Mouse (Mus musculus): ENCODE measurements at regions not wholly inside any gene's neighbourhood (a gene's known extent, or its start where the extent isn't known, plus 50 kb on each side); places are given as distances from the start of the nearest gene placed in this dataset.

GRCm38 (mm10) chr13:106691787-106692571 is 244.8 kb downstream of the Ipo11 start:
- H3K27ac ChIP-seq (ENCODE audit: insufficient read depth, low read depth, low read length), result no peak overlapping the region
- no peak overlapping the region for H3K4me3 ChIP-seq (ENCODE audit: insufficient read depth, low read depth, low read length)
- no peak for TF ChIP-seq CTCF (IDR thresholded peaks at IDR 0.05; ENCODE audit: insufficient read depth, low read depth, low read length)
- no peak for TF ChIP-seq POLR2A (IDR thresholded peaks at IDR 0.05; ENCODE audit: insufficient read depth, low read depth, low read length)
- H3K4me1 ChIP-seq (ENCODE audit: control insufficient read depth, insufficient read depth, low read length), result no peaks in the 10 kb centered on the region
- 85% methylated on average over 10 of the region's 10 CpGs for WGBS

GRCm38 (mm10) chr13:106690125-106690524 is 246.6 kb downstream of the Ipo11 start:
- Histone ChIP-seq H3K4me1 (ENCODE audit: control insufficient read depth, insufficient read depth, low read length) (no peaks in the 10 kb centered on the region), H3K27ac (ENCODE audit: insufficient read depth, low read depth, low read length) (no peak overlapping the region), H3K4me3 (ENCODE audit: insufficient read depth, low read depth, low read length) (no peak overlapping the region)
- TF ChIP-seq POLR2A (IDR thresholded peaks at IDR 0.05; ENCODE audit: insufficient read depth, low read depth, low read length), result no peak
- TF ChIP-seq CTCF (IDR thresholded peaks at IDR 0.05; ENCODE audit: insufficient read depth, low read depth, low read length), result no peak
- 86% methylated on average over 3 of the region's 3 CpGs for WGBS

DNA sequence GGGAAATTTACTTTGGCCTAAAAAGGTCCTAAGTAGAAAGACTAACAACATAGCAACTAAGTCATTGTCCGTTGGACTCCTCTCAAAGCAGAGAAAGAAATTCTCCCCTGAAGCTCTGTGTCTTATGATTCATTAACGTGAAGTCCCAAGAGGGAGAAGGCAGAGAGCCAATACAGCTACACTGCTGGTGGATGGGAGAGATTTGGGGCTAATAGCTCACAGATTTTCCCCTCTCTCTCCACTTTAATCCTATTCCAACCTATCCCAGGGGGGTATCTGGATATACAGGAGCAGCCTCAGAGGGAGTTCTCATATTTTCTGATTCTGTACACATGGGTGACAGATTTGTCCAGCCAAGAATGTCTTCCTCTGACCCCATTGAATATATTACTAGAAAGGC is 247.1 kb downstream of the Ipo11 start:
- H3K27ac ChIP-seq (ENCODE audit: insufficient read depth, low read depth, low read length), result no peak overlapping the region
- TF ChIP-seq POLR2A (IDR thresholded peaks at IDR 0.05; ENCODE audit: insufficient read depth, low read depth, low read length) (no peak), CTCF (IDR thresholded peaks at IDR 0.05; ENCODE audit: insufficient read depth, low read depth, low read length) (no peak)
- WGBS, result 69% methylated on average over 2 of the region's 2 CpGs
- no peak overlapping the region for H3K4me3 ChIP-seq (ENCODE audit: insufficient read depth, low read depth, low read length)
- H3K4me1 ChIP-seq (ENCODE audit: control insufficient read depth, insufficient read depth, low read length), result no peaks in the 10 kb centered on the region

GRCm38 (mm10) chr13:106689051-106689450 is 247.7 kb downstream of the Ipo11 start:
- H3K27ac ChIP-seq (ENCODE audit: insufficient read depth, low read depth, low read length), result no peak overlapping the region
- H3K4me3 ChIP-seq (ENCODE audit: insufficient read depth, low read depth, low read length), result no peak overlapping the region
- TF ChIP-seq CTCF (IDR thresholded peaks at IDR 0.05; ENCODE audit: insufficient read depth, low read depth, low read length) (no peak), POLR2A (IDR thresholded peaks at IDR 0.05; ENCODE audit: insufficient read depth, low read depth, low read length) (no peak)
- H3K4me1 ChIP-seq (ENCODE audit: control insufficient read depth, insufficient read depth, low read length), result no peaks in the 10 kb centered on the region
- 92% methylated on average over 8 of the region's 8 CpGs for WGBS

- no peaks in the 10 kb centered on the region for H3K4me1 ChIP-seq (ENCODE audit: control insufficient read depth, insufficient read depth, low read length)
- H3K4me3 ChIP-seq (ENCODE audit: insufficient read depth, low read depth, low read length), result no peak overlapping the region
- WGBS, result 88% methylated on average over 5 of the region's 5 CpGs
- TF ChIP-seq POLR2A (IDR thresholded peaks at IDR 0.05; ENCODE audit: insufficient read depth, low read depth, low read length) (no peak), CTCF (IDR thresholded peaks at IDR 0.05; ENCODE audit: insufficient read depth, low read depth, low read length) (no peak)
- no peak overlapping the region for H3K27ac ChIP-seq (ENCODE audit: insufficient read depth, low read depth, low read length)
Observed at GRCm38 (mm10) chr13:106669665-106670064, 267.1 kb downstream of the Ipo11 start.

DNA sequence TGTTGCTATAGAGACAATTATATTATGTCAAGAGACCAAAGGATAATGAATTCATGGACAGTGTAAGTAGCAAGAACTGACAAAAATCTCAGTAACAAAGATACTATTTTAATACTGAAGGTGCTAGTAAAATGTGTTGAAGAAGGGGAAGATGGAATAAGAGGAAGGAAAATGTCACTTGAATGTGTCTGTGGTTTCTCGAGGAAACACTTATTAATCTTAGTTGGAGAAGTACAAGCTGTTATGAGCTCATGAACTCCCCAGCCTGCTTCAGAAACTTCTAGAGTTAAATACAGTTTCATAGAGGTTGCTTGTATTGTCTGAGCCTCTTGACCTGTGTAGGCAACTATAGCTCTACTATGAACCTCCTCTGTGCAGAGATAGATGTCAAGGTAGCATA is 274.6 kb downstream of the Ipo11 start:
- TF ChIP-seq CTCF (IDR thresholded peaks at IDR 0.05; ENCODE audit: insufficient read depth, low read depth, low read length), result no peak
- Histone ChIP-seq H3K27ac (ENCODE audit: insufficient read depth, low read depth, low read length) (no peak overlapping the region), H3K4me1 (ENCODE audit: control insufficient read depth, insufficient read depth, low read length) (no peaks in the 10 kb centered on the region), H3K4me3 (ENCODE audit: insufficient read depth, low read depth, low read length) (no peak overlapping the region)
- 85% methylated on average over 1 of the region's 1 CpGs for WGBS

DNA sequence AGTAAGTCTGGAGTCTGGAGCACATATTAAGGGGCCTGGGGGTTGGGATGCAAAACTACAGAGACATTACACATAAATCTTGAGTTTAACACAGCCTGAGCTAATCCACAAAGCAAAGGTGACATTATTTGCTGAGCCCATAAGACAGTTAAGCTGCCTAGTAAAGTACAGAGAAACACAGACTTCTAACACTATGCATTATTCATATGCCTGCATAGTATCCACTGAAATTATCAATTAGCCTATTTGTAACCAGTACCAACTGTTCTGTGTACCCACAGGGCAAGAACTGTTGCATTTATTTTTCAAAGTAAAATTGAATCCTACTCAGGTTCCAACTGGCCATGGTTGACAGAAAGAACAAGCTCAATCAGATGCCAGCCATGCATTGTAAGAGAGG is 287.4 kb downstream of the Ipo11 start:
- Histone ChIP-seq H3K27ac (ENCODE audit: insufficient read depth, low read depth, low read length) (no peak overlapping the region), H3K4me1 (ENCODE audit: control insufficient read depth, insufficient read depth, low read length) (no peaks in the 10 kb centered on the region), H3K4me3 (ENCODE audit: insufficient read depth, low read depth, low read length) (no peak overlapping the region)
- TF ChIP-seq POLR2A (IDR thresholded peaks at IDR 0.05; ENCODE audit: insufficient read depth, low read depth, low read length) (no peak), CTCF (IDR thresholded peaks at IDR 0.05; ENCODE audit: insufficient read depth, low read depth, low read length) (no peak)

- 78% methylated on average over 5 of the region's 5 CpGs for WGBS
- Histone ChIP-seq H3K27ac (ENCODE audit: insufficient read depth, low read depth, low read length) (no peak overlapping the region), H3K4me1 (ENCODE audit: control insufficient read depth, insufficient read depth, low read length) (no peaks in the 10 kb centered on the region), H3K4me3 (ENCODE audit: insufficient read depth, low read depth, low read length) (no peak overlapping the region)
- no peak for TF ChIP-seq POLR2A (IDR thresholded peaks at IDR 0.05; ENCODE audit: insufficient read depth, low read depth, low read length)
- TF ChIP-seq CTCF (IDR thresholded peaks at IDR 0.05; ENCODE audit: insufficient read depth, low read depth, low read length), result no peak
Observed at GRCm38 (mm10) chr13:106643302-106643975, 293.3 kb downstream of the Ipo11 start.

GRCm38 (mm10) chr13:106638706-106639385 is 297.9 kb downstream of the Ipo11 start:
- WGBS, result 85% methylated on average over 7 of the region's 7 CpGs
- H3K4me1 ChIP-seq (ENCODE audit: control insufficient read depth, insufficient read depth, low read length), result no peaks in the 10 kb centered on the region
- TF ChIP-seq POLR2A (IDR thresholded peaks at IDR 0.05; ENCODE audit: insufficient read depth, low read depth, low read length), result no peak
- TF ChIP-seq CTCF (IDR thresholded peaks at IDR 0.05; ENCODE audit: insufficient read depth, low read depth, low read length), result no peak
- no peak overlapping the region for H3K4me3 ChIP-seq (ENCODE audit: insufficient read depth, low read depth, low read length)
- H3K27ac ChIP-seq (ENCODE audit: insufficient read depth, low read depth, low read length), result no peak overlapping the region
